Mouse (Mus musculus): ENCODE measurements at regions not wholly inside any gene's neighbourhood (a gene's known extent, or its start where the extent isn't known, plus 50 kb on each side); places are given as distances from the start of the nearest gene placed in this dataset.

- TF ChIP-seq POLR2A (IDR thresholded peaks at IDR 0.05; ENCODE audit: borderline replicate concordance, extremely low read depth, low read depth, low read length) (no peak), CTCF (IDR thresholded peaks at IDR 0.05; ENCODE audit: insufficient read depth, low read length) (no peak)
Observed at GRCm38 (mm10) chr7:82053411-82053810, 61.3 kb upstream of the Bnc1 start.
